Mouse (Mus musculus) heart, postnatal 0 days (tissue): ENCODE results near the gene Igdcc4.

Source experiments
- CTCF ChIP-seq: IDR thresholded peaks from 2 replicates; pipeline ENCODE4 v1.5.1; 2016; ENCODE audit warnings: antibody characterized with exemption, control low read depth, low read depth
- EP300 ChIP-seq: IDR thresholded peaks from 2 replicates; pipeline ENCODE4 v1.6.1; 2016; ENCODE audit warnings: antibody characterized with exemption, low read depth

GRCm38 (mm10) chr9:65153331-65153711 is 52.0 kb downstream of the Igdcc4 start:
- TF ChIP-seq CTCF (no peak), EP300 (no peak)
